Mouse (Mus musculus): ENCODE measurements around the gene P2rx7. TPM values are rescaled to one million over a fixed set of nuclear protein-coding genes. Genes with fewer than 3 reads are reported as not detected.
A peak's percentile ranks its signal among the peaks of the same experiment; 100 is the strongest.
"Not testable (repeated sequence)": the region's sequence is repeated elsewhere in the genome, so short reads cannot be mapped to it uniquely, and the experiment has no call there.

The P2rx7 gene
- total RNA-seq, 1 experiment from 2014 or later = 24.3 TPM

GRCm38 (mm10) chr5:122639986-122640385 lies 3.7 kb upstream of the P2rx7 start:
- ATAC-seq (replicated peaks; ENCODE audit: insufficient number of reproducible peaks, low FRiP score, low TSS enrichment, poor library complexity, severe bottlenecking) = no peak

DNA sequence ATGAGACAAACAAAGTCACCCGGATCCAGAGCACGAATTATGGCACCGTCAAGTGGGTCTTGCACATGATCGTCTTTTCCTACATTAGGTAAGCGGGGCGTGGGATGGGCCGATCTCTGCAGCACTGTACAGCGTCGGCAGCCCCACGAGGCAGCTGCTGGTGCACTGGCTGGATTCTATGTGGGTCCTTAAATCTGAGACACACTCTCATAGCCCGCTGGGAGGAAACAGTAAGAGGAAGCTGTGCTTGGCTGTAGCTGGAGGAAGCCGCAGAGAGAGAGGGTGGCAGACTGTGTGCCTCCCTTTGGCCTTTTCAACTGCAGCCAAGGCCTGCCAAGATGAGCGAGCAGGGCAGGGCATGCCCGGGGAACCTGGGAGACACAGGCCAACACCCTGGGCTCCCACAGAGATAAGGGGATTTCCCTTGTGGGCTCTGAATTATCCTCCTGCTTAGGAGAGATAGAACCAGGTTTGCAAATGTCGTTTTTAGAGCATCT lies 448 bp downstream of the P2rx7 start:
- ATAC-seq (replicated peaks; ENCODE audit: insufficient number of reproducible peaks, low FRiP score, low TSS enrichment, poor library complexity, severe bottlenecking) = peak; percentile 74

- ATAC-seq (replicated peaks; ENCODE audit: insufficient number of reproducible peaks, low FRiP score, low TSS enrichment, poor library complexity, severe bottlenecking) = no peak
Measured at GRCm38 (mm10) chr5:122645290-122645689, 1.6 kb downstream of the P2rx7 start.

GRCm38 (mm10) chr5:122646050-122646449 lies 2.3 kb downstream of the P2rx7 start:
- ATAC-seq (replicated peaks; ENCODE audit: insufficient number of reproducible peaks, low FRiP score, low TSS enrichment, poor library complexity, severe bottlenecking) = no peak

GRCm38 (mm10) chr5:122647256-122647924 lies 3.7 kb downstream of the P2rx7 start:
- no peak for ATAC-seq (replicated peaks; ENCODE audit: insufficient number of reproducible peaks, low FRiP score, low TSS enrichment, poor library complexity, severe bottlenecking)

- ATAC-seq (replicated peaks; ENCODE audit: insufficient number of reproducible peaks, low FRiP score, low TSS enrichment, poor library complexity, severe bottlenecking) = not testable (repeated sequence)
Measured at GRCm38 (mm10) chr5:122647952-122648374, 4.3 kb downstream of the P2rx7 start.

DNA sequence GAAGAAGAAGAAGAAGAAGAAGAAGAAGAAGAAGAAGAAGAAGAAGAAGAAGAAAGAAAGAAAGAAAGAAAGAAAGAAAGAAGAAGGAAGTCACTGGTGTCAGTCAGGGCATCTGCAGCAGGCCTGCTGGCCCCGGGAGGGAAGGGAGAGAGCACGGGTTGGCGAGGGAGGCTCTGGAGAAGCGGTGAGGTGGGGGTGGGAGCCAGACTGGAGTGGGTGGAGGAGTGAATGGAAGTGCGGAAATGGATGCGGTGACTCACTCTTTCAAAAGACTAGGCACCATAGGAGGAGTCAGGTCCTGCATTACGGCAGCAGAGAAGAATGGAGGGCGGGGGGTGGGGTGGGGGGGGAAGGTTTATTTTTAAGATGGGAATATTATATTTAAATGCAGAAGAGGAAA lies 5.6 kb downstream of the P2rx7 start:
- no peak for ATAC-seq (replicated peaks; ENCODE audit: insufficient number of reproducible peaks, low FRiP score, low TSS enrichment, poor library complexity, severe bottlenecking)

GRCm38 (mm10) chr5:122650100-122650499 lies 6.4 kb downstream of the P2rx7 start:
- ATAC-seq (replicated peaks; ENCODE audit: insufficient number of reproducible peaks, low FRiP score, low TSS enrichment, poor library complexity, severe bottlenecking) = no peak

- peak; percentile 27; the same call in 1 of the 2 replicates for ATAC-seq (replicated peaks; ENCODE audit: insufficient number of reproducible peaks, low FRiP score, low TSS enrichment, poor library complexity, severe bottlenecking)
Measured at GRCm38 (mm10) chr5:122652506-122652905, 8.8 kb downstream of the P2rx7 start.

DNA sequence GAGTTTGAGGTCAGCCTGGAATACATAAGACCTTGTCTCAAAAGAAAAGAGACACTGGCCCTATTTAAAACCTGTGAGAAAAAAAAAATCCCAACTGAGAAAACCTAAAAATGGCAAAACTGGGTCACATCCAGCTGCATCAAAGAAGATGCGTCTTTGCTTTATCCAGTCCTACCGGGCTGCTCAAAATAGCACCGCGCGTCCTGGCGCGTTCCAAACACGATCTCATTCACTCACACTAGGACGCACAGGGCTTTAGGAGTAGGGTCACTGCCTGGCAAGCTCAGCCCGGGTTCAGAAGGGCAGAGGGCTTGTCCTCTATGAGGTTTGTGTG lies 9.4 kb downstream of the P2rx7 start:
- 0 out of 2 replicates have a peak, but pooled peaks have one; percentile 19 for ATAC-seq (replicated peaks; ENCODE audit: insufficient number of reproducible peaks, low FRiP score, low TSS enrichment, poor library complexity, severe bottlenecking)

DNA sequence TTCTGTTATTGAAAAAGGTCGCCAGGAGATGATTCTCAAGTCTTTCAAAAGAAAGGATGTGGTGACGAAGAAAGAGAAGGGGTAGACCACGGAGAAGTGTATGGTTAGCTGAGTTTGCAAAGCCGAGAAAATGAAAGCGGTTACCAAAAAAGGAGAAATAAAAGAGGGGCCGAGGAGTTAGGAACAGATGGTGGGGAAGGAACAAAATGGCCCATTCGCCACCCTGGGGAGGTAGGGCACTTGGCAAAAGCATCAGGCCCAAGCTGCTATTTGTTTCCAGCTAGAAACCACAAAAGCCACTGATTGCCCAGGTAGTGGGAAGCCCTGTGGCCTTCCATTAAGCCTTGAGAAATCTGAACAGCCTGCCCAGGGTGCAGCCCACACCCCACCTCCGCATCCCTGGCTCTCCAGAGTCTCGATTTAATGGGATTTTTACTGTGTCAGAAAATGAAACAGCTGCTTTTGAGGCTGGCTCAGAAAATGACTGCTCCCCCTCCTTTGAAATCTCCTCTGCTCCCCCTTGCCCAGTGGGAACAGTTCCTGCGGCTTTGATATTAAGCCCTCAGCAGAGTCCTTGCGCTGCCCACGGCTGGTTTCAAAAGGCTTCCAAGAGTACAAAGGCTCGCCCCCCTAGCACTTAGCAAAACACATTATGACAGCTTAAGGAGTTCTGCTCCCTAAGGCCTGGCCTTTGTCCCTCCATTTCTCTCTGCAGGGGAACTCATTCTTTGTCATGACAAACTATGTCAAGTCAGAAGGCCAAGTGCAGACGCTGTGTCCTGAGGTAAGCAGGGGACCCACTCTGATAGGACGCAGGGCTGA lies 9.9 kb downstream of the P2rx7 start:
- no peak for ATAC-seq (replicated peaks; ENCODE audit: insufficient number of reproducible peaks, low FRiP score, low TSS enrichment, poor library complexity, severe bottlenecking)

GRCm38 (mm10) chr5:122654268-122654573 lies 10.5 kb downstream of the P2rx7 start:
- no peak for ATAC-seq (replicated peaks; ENCODE audit: insufficient number of reproducible peaks, low FRiP score, low TSS enrichment, poor library complexity, severe bottlenecking)

DNA sequence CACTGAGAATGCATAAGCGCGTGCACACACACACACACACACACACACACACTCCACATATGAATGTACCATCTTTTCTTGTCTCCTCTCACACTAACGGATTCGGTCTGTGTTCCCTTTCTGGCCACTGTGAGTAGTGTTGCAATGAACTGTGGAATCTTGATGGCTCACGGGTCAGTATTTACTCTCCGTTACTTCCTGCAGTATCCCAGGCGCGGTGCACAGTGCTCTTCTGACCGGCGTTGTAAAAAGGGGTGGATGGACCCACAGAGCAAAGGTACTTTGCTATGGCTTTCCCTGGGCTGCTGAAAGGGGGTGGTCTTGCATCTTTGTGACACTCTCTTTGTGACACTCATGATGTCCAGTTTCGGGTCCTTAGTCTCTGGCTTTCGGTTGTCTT lies 13.1 kb downstream of the P2rx7 start:
- no peak for ATAC-seq (replicated peaks; ENCODE audit: insufficient number of reproducible peaks, low FRiP score, low TSS enrichment, poor library complexity, severe bottlenecking)

- no peak for ATAC-seq (replicated peaks; ENCODE audit: insufficient number of reproducible peaks, low FRiP score, low TSS enrichment, poor library complexity, severe bottlenecking)
Measured at GRCm38 (mm10) chr5:122662501-122662900, 18.8 kb downstream of the P2rx7 start.

DNA sequence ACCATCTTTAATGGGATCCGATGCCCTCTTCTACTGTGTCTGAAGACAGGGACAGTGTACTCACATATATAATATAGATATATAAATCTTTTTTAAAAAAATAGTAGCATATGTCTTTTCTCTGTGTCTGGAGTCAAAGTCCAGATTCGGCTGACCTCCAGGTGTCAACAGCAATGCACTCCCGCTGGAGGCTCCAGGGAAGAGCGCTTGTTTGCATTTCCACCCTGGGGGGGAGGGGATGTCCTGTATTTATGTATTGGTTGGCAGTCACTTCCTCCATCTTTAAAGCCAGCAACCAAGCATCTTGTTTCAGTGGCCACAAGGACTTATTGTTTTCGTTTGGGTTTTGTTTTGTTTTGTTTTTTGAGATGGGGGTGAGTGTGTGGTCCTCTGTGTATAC lies 21.3 kb downstream of the P2rx7 start:
- ATAC-seq (replicated peaks; ENCODE audit: insufficient number of reproducible peaks, low FRiP score, low TSS enrichment, poor library complexity, severe bottlenecking) = no peak

GRCm38 (mm10) chr5:122668981-122669897 lies 25.5 kb downstream of the P2rx7 start:
- ATAC-seq (replicated peaks; ENCODE audit: insufficient number of reproducible peaks, low FRiP score, low TSS enrichment, poor library complexity, severe bottlenecking) = no peak

DNA sequence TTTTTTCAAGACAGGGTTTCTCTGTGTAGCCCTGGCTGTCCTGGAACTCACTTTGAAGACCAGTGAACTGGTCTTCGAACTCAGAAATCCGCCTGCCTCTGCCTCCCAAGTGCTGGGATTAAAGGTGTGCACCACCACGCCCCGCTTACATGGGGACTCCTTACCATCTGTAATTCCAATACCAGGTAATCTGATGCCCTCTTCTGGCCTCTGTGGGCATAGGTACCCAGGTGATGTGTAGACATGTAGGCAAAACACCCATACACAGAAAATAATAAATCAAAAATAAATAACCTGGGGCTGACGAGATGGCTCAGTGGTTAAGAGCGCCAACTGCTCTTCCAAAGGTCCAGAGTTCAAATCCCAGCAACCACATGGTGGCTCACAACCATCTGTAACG lies 27.9 kb downstream of the P2rx7 start:
- not testable (repeated sequence) for ATAC-seq (replicated peaks; ENCODE audit: insufficient number of reproducible peaks, low FRiP score, low TSS enrichment, poor library complexity, severe bottlenecking)

DNA sequence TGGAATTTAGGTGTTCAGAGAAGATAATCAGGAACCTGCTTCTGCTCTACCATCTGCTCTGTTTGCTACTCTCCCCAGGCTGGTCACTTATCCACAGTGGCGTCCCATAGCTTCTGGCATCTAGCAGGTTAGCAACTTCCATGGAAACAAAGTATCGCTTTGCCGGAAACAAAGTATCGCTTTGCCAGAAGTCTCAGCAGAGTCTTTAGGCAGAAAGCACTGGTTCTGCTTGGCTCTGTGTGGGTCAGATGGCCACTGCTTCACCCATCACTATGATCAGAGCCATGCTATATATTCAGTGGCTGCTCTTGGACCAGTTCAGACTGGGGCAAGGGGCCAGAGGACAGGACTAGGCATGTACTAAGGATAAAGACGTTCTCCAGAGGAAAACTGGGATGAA lies 28.6 kb downstream of the P2rx7 start:
- ATAC-seq (replicated peaks; ENCODE audit: insufficient number of reproducible peaks, low FRiP score, low TSS enrichment, poor library complexity, severe bottlenecking) = no peak

- no peak for ATAC-seq (replicated peaks; ENCODE audit: insufficient number of reproducible peaks, low FRiP score, low TSS enrichment, poor library complexity, severe bottlenecking)
Measured at GRCm38 (mm10) chr5:122676002-122676401, 32.3 kb downstream of the P2rx7 start.

All from monocyte, adult 5-6 weeks (primary cell).